Mouse (Mus musculus): Measurements from ENCODE around the gene AC134908.4. TPM values are rescaled to one million over a fixed set of nuclear protein-coding genes. Genes with fewer than 3 reads are reported as not detected.
A peak's percentile ranks its signal among the peaks of the same experiment; 100 is the strongest.

The AC134908.4 gene
- total RNA-seq, 1 experiment, result not detected

DNA sequence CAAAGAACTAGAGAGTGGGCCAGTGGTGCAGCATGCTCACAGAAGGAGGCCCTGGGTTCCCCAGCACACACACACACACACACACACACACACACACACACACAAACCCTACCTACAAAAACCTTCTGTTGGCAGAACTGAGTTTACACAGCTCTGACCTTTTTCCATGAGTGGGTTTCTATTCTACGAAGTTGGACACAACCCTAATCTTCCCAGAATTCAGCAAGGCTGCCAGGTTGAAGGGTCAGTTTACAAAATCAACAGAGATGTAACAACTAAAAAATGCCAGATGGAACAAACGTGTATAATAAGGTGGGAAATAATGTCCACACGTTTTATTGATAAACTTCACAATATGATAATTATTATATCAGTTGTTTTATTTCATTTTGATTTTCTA, 37.8 kb downstream of the AC134908.4 start:
- Histone ChIP-seq H3K27ac (ENCODE audit: insufficient read depth, low read depth, low read length, poor library complexity, severe bottlenecking) (peak overlapping the region; percentile 82), H3K4me3 (ENCODE audit: insufficient read depth in 1 of 2, low read depth in 1 of 2, low read length in 2 of 2, poor library complexity in 1 of 2, severe bottlenecking in 1 of 2) (no peak overlapping the region), H3K9me3 (ENCODE audit: control insufficient read depth, insufficient read depth, low read depth, low read length) (no peaks in the 10 kb centered on the region), H3K9ac (ENCODE audit: insufficient read depth, low read depth, low read length, poor library complexity, severe bottlenecking) (no peak overlapping the region), H3K4me1 (ENCODE audit: control insufficient read depth in 2 of 2, insufficient read depth in 2 of 2, low read length in 2 of 2, poor library complexity in 1 of 2) (peaks cover 20 to 37% of the 10 kb centered on the region in 2 experiments), H3K36me3 (ENCODE audit: control insufficient read depth, insufficient read depth, low read length, poor library complexity, severe bottlenecking) (no peaks in the 10 kb centered on the region)
- no peak for DNase-seq (ENCODE audit: low read depth, low spot score)
- in situ Hi-C loops (cut with MboI; ENCODE audit: low sequenced_read_pairs in 2 of 2, unreplicated experiment in 2 of 2), result no loop called here
- TF ChIP-seq ZNF384 (IDR thresholded peaks at IDR 0.05; ENCODE audit: low read depth, low read length), result no peak
- no peak for TF ChIP-seq MAFK (IDR thresholded peaks at IDR 0.05; ENCODE audit: insufficient read depth, low read depth, low read length)
- no peak for TF ChIP-seq CHD2 (IDR thresholded peaks at IDR 0.05; ENCODE audit: low read depth, low read length)
- no peak for TF ChIP-seq HCFC1 (IDR thresholded peaks at IDR 0.05; ENCODE audit: borderline replicate concordance, insufficient read depth, low read length)
- no peak for TF ChIP-seq ZC3H11A (IDR thresholded peaks at IDR 0.05; ENCODE audit: borderline replicate concordance, low read depth, low read length)

DNA sequence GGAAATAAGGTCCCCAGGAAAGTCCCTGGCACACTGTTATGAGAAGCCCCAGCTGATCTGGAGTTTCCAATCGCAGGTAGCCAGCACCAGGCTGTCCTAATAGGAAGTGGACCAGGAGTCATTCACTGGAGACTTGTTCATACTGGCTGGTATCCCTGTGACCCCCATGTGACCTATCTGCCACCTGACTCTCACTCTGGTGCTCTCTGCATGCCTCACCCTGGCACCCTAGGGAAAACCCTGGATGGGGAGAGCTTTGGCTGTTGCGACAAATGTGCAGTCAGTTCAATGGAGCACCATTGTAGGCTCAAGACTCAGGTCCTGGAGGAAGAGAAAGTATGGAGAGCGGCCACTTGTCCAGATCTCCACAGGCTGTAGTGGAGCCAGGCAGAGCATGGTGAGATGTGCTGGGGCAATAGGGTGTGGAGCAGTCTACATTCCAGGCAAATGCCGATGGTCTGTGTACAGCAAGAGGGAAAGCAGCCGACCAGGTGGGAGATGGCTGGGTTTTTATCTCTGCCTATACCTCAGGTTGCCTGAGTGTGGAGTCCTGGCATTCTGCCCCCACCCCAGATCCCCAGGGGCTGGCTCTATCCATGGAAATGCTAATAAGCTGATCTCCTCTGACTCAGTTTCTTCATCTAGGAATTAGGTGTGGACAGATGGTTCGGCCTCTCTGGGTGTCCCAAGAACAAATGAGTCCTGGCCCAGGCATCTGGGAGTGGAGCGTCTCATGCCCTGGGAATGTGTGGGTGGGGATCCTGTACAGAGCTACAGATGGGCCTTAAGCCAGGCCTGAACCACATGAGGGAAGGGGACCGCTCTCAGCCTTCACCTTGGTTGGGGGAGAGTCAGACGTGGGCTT, 38.8 kb downstream of the AC134908.4 start:
- peak; percentile 39 for DNase-seq (ENCODE audit: low read depth, low spot score)
- Histone ChIP-seq H3K9ac (ENCODE audit: insufficient read depth, low read depth, low read length, poor library complexity, severe bottlenecking) (peak overlapping the region; percentile 6), H3K27ac (ENCODE audit: insufficient read depth, low read depth, low read length, poor library complexity, severe bottlenecking) (peak overlapping the region; percentile 82), H3K4me1 (ENCODE audit: control insufficient read depth in 2 of 2, insufficient read depth in 2 of 2, low read length in 2 of 2, poor library complexity in 1 of 2) (peaks cover 15 to 33% of the 10 kb centered on the region in 2 experiments), H3K4me3 (ENCODE audit: insufficient read depth in 1 of 2, low read depth in 1 of 2, low read length in 2 of 2, poor library complexity in 1 of 2, severe bottlenecking in 1 of 2) (no peak overlapping the region), H3K36me3 (ENCODE audit: control insufficient read depth, insufficient read depth, low read length, poor library complexity, severe bottlenecking) (no peaks in the 10 kb centered on the region), H3K9me3 (ENCODE audit: control insufficient read depth, insufficient read depth, low read depth, low read length) (no peaks in the 10 kb centered on the region)
- in situ Hi-C loops (cut with MboI; ENCODE audit: low sequenced_read_pairs in 2 of 2, unreplicated experiment in 2 of 2), result no loop called here
- no peak for TF ChIP-seq ZNF384 (IDR thresholded peaks at IDR 0.05; ENCODE audit: low read depth, low read length)
- 0 out of 2 replicates have a peak, but pooled peaks have one; percentile 29 for TF ChIP-seq MAFK (IDR thresholded peaks at IDR 0.05; ENCODE audit: insufficient read depth, low read depth, low read length)
- 0 out of 2 replicates have a peak, but pooled peaks have one; percentile 38 for TF ChIP-seq CHD2 (IDR thresholded peaks at IDR 0.05; ENCODE audit: low read depth, low read length)
- no peak for TF ChIP-seq HCFC1 (IDR thresholded peaks at IDR 0.05; ENCODE audit: borderline replicate concordance, insufficient read depth, low read length)
- TF ChIP-seq ZC3H11A (IDR thresholded peaks at IDR 0.05; ENCODE audit: borderline replicate concordance, low read depth, low read length), result no peak

DNA sequence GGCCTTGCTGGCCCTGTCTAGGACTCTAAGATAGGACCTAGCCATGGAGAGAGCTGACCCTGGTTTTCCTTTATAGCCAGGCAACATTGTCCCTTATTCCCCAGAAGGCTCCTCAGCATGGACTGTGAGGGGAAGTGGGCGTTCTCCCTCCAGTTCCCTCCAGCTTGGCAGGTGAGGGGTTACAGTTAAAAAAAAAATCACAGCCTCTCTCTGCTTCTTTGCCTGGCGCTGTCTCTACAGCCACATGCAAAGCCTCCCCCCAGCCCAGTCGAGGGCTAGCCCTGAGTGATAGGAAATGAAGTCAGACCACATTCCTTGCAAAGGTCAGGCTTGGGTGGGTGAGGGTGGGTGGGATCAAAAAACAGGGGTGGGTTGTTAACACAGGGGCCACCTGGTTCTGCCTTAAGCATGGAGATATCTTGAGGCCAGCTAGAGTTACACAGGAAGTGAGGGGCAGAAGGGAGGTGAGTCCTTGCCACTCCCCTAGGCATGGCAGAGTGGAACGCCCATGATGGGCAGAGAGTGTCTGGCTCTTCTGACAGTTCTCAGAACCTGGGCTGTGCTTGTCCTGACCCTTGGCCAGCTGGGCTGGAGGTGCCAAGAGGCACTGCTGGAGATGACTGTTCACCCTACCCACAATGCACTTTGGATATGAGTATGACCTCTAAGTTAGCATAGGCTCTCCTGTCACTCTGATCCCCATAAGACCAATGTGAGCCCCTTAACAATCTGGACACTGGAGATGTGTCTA, 39.7 kb downstream of the AC134908.4 start:
- Histone ChIP-seq H3K36me3 (ENCODE audit: control insufficient read depth, insufficient read depth, low read length, poor library complexity, severe bottlenecking) (no peaks in the 10 kb centered on the region), H3K4me3 (ENCODE audit: insufficient read depth in 1 of 2, low read depth in 1 of 2, low read length in 2 of 2, poor library complexity in 1 of 2, severe bottlenecking in 1 of 2) (no peak overlapping the region), H3K4me1 (ENCODE audit: control insufficient read depth in 2 of 2, insufficient read depth in 2 of 2, low read length in 2 of 2, poor library complexity in 1 of 2) (peaks cover 15 to 31% of the 10 kb centered on the region in 2 experiments), H3K9me3 (ENCODE audit: control insufficient read depth, insufficient read depth, low read depth, low read length) (no peaks in the 10 kb centered on the region), H3K27ac (ENCODE audit: insufficient read depth, low read depth, low read length, poor library complexity, severe bottlenecking) (peak overlapping the region; percentile 82), H3K9ac (ENCODE audit: insufficient read depth, low read depth, low read length, poor library complexity, severe bottlenecking) (peak overlapping the region; percentile 1; the same call in 1 of the 2 replicates)
- in situ Hi-C loops (cut with MboI; ENCODE audit: low sequenced_read_pairs in 2 of 2, unreplicated experiment in 2 of 2), result no loop called here
- TF ChIP-seq HCFC1 (IDR thresholded peaks at IDR 0.05; ENCODE audit: borderline replicate concordance, insufficient read depth, low read length) (no peak), ZNF384 (IDR thresholded peaks at IDR 0.05; ENCODE audit: low read depth, low read length) (peak; percentile 91)
- no peak for DNase-seq (ENCODE audit: low read depth, low spot score)

DNA sequence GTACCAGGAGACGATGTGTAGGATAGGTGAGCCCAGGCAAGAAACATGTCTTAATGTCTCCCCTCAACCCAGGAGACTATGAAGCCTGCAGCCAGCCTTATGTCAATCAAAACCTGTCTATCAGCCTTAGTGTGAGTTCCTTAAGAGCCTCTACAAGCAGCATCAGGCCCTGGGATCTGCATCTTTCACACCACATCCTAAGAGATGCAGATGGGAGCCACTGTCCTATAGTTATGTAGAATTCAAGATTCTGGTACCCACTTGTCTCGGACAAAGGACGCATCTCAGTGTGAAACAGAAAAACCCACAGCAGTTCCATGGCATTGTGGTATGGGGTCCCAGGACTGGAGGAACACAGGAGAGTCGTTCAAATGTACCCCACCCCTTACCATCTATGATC, 40.4 kb downstream of the AC134908.4 start:
- in situ Hi-C loops (cut with MboI; ENCODE audit: low sequenced_read_pairs in 2 of 2, unreplicated experiment in 2 of 2), result no loop called here
- Histone ChIP-seq H3K36me3 (ENCODE audit: control insufficient read depth, insufficient read depth, low read length, poor library complexity, severe bottlenecking) (no peaks in the 10 kb centered on the region), H3K27ac (ENCODE audit: insufficient read depth, low read depth, low read length, poor library complexity, severe bottlenecking) (peak overlapping the region; percentile 50; the same call in 1 of the 2 replicates), H3K4me3 (ENCODE audit: insufficient read depth in 1 of 2, low read depth in 1 of 2, low read length in 2 of 2, poor library complexity in 1 of 2, severe bottlenecking in 1 of 2) (no peak overlapping the region), H3K9ac (ENCODE audit: insufficient read depth, low read depth, low read length, poor library complexity, severe bottlenecking) (no peak overlapping the region), H3K9me3 (ENCODE audit: control insufficient read depth, insufficient read depth, low read depth, low read length) (no peaks in the 10 kb centered on the region), H3K4me1 (ENCODE audit: control insufficient read depth in 2 of 2, insufficient read depth in 2 of 2, low read length in 2 of 2, poor library complexity in 1 of 2) (peaks cover 15 to 31% of the 10 kb centered on the region in 2 experiments)
- TF ChIP-seq HCFC1 (IDR thresholded peaks at IDR 0.05; ENCODE audit: borderline replicate concordance, insufficient read depth, low read length) (no peak), ZC3H11A (IDR thresholded peaks at IDR 0.05; ENCODE audit: borderline replicate concordance, low read depth, low read length) (no peak), ZNF384 (IDR thresholded peaks at IDR 0.05; ENCODE audit: low read depth, low read length) (no peak), CHD2 (IDR thresholded peaks at IDR 0.05; ENCODE audit: low read depth, low read length) (no peak), MAFK (IDR thresholded peaks at IDR 0.05; ENCODE audit: insufficient read depth, low read depth, low read length) (no peak)
- no peak for DNase-seq (ENCODE audit: low read depth, low spot score)

Data from ES-E14 (cell line).